Mouse (Mus musculus): ENCODE measurements around the gene Plcl2.

- TF ChIP-seq CTCF (conservative IDR thresholded peaks at IDR 0.05; ENCODE audit: insufficient read depth, insufficient read length, low read depth, low read length) (no peak), POLR2A (IDR thresholded peaks at IDR 0.05; ENCODE audit: low read depth, low read length) (no peak)
Measured at GRCm38 (mm10) chr17:50634008-50634871, 125.0 kb downstream of the Plcl2 start.

Data from kidney, adult 2 months (tissue).